Mouse (Mus musculus) embryonic facial prominence, embryonic 13.5 days (tissue): ENCODE results near the gene Phkb. TPM values are rescaled to one million over a fixed set of nuclear protein-coding genes. Genes with fewer than 3 reads are reported as not detected.

ENCODE experiments used
- polyA plus RNA-seq: library from polyadenylated mRNA; unstranded; fragments of >200 nt; fragmentation: Nextera tagmentation; extraction: Ambion mirVana; gene quantifications from 2 replicates; pipeline ENCODE4 v1.2.1, GENCODE M21; 2015

Phkb gene
- polyA plus RNA-seq, 1 experiment from 2014 or later: 46.8 TPM

Other genes with a start within 250 kb of the Phkb start
- 9.2 and 10.2 TPM in 2 replicates for gene Neto2, start 140.0 kb upstream of the Phkb start, polyA plus RNA-seq
- gene Itfg1, start within 50 bp of the Phkb start, polyA plus RNA-seq: 72.2 and 73.7 TPM in 2 replicates